21 mouse cellular contexts compared by ENCODE assay signal in the genomic region with DNA sequence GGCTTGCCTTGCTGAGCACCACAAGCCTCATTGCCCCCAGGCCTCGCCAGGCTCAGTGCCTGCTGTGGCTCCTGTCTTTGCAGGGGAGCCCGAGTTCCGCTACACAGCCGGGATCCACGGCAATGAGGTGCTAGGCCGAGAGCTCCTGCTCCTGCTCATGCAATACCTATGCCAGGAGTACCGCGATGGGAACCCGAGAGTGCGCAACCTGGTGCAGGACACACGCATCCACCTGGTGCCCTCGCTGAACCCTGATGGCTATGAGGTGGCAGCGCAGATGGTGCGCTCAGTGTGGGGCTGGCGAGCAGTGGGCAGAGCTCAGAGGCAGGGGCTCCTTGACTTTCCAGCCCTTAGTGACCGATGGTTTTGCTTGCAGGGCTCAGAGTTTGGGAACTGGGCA. TPM values are rescaled to one million over a fixed set of nuclear protein-coding genes. Genes with fewer than 3 reads are reported as not detected.
"Had no signal": no experiment of that assay in that cellular context is flagged by ENCODE, and none has a peak within 500 bp of the region (broad histone marks: within the 10 kb centered on the region; RNA-seq: fewer than 3 reads in every experiment).

No protein-coding gene starts in this region.

- H3K9me3 ChIP-seq: kidney, embryonic 15.5 days; limb, embryonic 12.5 days; liver, embryonic 13.5 days; lung, embryonic 15.5 days; megakaryocyte, embryonic 14.5 days; midbrain, embryonic 12.5 days; neural tube, embryonic 13.5 days had no signal

- H3K27me3 ChIP-seq: kidney, embryonic 15.5 days; limb, embryonic 12.5 days; lung, embryonic 15.5 days; neural tube, embryonic 13.5 days had no signal

- H3K4me1 ChIP-seq: limb, embryonic 12.5 days; liver, embryonic 13.5 days; lung, embryonic 15.5 days; midbrain, embryonic 12.5 days; neural tube, embryonic 13.5 days had no signal

- H3K4me3 ChIP-seq: kidney, embryonic 15.5 days; limb, embryonic 12.5 days; liver, embryonic 13.5 days; lung, embryonic 15.5 days; megakaryocyte, embryonic 14.5 days; midbrain, embryonic 12.5 days; neural tube, embryonic 13.5 days had no signal

- H3K27ac ChIP-seq: kidney, embryonic 15.5 days; limb, embryonic 12.5 days; liver, embryonic 13.5 days; lung, embryonic 15.5 days; macrophage; midbrain, embryonic 12.5 days; neural tube, embryonic 13.5 days had no signal

- DNase-seq: kidney, postnatal 36 days; layer of hippocampus, adult 9-11 months; layer of hippocampus, postnatal 36 days; liver; liver, embryonic 13.5 days; liver, postnatal 0 days; lung, postnatal 14 days; retina, postnatal 1 day; right cerebral cortex, postnatal 25 days; thymus, postnatal 36 days had no signal

RNA-seq across cellular contexts. Expression of a gene that starts 29.3 kb away (rescaled TPM):
- total RNA-seq: layer of hippocampus, adult 18-20 months; layer of hippocampus, postnatal 36 days; left cerebral cortex, adult 8-10 months; left cerebral cortex, postnatal 25 days had no signal
- polyA plus RNA-seq: macrophage; midbrain, embryonic 16.5 days had no signal
